Mouse (Mus musculus) v-Abl transformed pro-B cells (cell line): Measurements from ENCODE around the gene Rps2.

Experiments used
- in situ Hi-C, 2 experiments: fragments of 400-800 bp; cut with MboI; formaldehyde crosslinking; loops; one replicate each; pipeline ENCODE4 v1.15.1; 2025; ENCODE audit not compliant: unreplicated experiment in 2 of 2

Rps2 gene

DNA sequence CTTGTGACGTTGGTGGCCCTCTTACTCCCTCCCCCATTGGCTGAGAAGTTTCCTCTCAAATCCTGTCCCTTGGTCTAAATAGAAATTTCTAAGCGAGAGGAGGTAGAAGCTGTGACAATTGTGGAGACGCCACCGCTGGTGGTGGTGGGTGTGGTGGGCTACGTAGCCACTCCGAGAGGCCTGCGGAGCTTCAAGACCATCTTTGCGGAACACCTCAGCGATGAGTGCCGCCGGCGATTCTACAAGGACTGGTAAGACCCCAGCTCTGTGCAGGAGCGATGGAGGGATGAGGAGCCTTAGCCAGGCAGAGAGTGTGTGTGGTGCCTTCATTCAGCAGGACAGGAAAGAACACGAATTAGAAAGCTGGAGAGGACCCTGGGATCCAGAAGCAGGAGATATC, 12.9 kb downstream of the Rps2 start:
- in situ Hi-C loops = loop anchor here in 1 of 2 experiments (10.0 kb wide), 1 partner anchor 634 kb away; the partner anchor contains the start of genes Tpsb2 and Tpsg1

DNA sequence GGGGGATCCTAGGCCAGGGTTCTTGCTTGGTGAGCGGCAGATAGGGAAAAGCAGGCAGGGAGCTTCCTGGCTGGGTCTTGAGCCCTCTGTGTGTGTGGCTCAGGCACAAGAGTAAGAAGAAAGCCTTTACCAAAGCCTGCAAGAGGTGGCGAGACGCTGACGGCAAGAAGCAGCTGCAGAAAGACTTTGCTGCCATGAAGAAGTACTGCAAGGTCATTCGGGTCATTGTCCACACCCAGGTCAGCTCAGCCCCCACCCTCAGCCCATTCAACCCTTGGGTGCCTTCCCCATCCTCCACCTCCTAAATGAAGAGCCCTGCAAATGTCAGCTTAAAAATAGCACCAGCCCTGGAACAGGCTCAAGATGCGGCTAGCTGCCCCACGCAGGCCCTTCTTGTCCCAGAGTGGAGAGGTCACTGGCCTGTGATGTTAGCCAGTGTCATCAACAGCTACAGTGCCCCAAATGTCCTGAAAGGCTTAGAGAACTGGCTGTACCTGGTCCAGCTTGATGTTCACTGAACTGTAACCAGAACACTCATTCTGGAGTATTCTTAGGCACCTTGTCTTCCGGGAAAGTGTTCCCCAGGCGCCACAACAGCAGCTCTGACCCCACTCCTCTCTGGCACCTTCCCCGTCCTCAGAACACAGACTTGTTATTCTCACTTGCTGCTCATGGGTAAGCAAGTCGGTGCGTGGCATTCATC, 14.5 kb downstream of the Rps2 start:
- in situ Hi-C loops = loop anchor here in 1 of 2 experiments (10.0 kb wide), 1 partner anchor 632 kb away; the partner anchor contains the start of genes Tpsb2 and Tpsg1

DNA sequence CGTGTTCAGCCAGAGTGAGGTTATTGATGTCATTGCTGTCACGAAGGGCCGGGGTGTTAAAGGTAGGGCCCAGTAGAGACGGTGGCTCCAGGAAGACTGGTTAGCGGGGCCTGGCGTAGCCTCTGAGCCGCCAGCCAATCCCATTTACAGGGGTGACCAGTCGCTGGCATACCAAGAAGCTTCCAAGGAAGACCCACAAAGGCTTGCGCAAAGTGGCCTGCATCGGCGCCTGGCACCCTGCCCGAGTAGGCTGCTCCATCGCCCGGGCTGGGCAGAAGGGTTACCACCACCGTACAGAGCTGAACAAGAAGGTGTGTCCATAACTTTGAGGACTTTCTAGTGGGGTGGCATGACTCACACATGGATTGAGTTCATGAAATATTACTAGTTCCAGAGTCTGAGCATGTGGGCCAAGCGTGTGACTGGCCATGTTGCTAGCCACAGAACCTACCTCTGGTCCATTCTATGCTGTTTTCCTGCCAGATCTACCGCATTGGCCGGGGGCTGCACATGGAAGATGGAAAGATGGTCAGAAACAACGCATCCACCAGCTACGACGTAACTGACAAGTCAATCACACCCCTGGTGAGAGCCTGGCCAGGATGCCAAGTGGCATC, 15.6 kb downstream of the Rps2 start:
- in situ Hi-C loops = loop anchor here in 1 of 2 experiments (10.0 kb wide), 1 partner anchor 631 kb away; the partner anchor contains the start of genes Tpsb2 and Tpsg1

DNA sequence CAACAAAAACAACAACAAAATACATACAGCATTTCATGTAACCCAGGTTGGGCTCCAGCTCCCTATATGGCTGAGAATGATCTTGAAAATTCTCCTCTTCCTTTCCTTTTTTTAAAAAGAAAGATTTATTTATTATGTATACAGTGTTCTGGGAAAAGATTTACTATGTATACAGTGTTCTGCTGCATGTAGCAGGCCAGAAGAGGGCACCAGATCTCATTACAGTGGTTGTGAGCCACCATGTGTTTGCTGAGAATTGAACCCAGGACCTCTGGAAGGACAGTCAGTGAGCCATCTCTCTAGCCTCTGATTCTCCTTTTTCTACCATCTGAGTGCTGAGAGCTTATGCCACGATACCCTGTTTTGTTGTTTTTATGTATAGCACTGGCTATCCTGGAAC, 16.6 kb downstream of the Rps2 start:
- in situ Hi-C loops = loop anchor here in 1 of 2 experiments (10.0 kb wide), 1 partner anchor 630 kb away; the partner anchor contains the start of genes Tpsb2 and Tpsg1

DNA sequence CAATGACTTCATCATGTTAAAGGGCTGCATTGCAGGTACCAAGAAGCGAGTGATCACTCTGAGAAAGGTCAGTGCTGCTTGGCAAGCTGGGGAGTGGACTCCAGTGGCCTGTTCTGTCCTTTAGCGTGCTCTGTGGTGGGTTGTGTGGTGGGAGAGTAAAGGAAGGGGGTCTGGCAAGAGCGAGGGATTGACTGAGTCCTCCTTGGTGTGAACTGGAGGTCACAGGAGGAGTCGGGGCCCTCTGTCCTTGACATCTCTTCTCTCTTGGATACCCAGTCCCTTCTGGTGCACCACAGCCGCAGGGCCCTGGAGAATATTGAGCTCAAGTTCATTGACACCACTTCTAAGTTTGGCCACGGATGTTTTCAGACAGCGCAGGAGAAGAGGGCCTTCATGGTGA, 17.5 kb downstream of the Rps2 start:
- in situ Hi-C loops = loop anchor here in 1 of 2 experiments (10.0 kb wide), 1 partner anchor 629 kb away; the partner anchor contains the start of genes Tpsb2 and Tpsg1

DNA sequence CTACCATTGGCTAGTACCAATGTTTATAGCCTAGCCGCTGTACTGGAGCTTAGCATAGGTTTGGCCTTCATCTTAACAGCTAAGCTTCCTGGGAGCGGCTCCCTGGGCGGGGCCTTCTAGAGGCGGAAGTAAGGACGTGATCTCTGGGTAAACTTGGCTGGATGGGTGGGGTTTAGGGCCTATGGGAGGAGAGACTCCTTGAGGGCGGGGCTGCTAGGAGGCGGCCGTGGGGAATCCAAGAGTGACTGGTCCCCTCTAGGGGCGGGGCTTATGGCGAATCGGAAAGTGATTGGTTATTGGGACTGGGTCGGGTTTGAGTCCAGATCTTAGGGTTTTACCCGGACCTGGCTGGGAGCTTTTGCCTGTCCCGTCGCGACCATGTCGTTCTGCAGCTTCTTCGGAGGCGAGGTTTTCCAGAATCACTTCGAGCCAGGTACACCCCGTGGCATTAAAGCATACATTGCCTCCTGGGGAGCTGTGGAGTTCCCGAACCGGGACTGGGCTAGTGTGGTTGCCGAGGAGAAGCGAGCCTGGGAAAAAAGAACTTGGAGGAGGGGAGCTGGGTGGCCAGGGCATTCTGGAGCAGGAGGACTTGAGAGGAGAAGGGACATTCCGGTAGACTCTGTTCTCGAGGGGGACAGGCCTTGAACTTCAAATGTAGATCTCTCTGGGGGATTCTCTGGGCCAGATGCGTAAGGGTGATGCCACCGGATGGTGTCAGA, 18.6 kb downstream of the Rps2 start, which contains the start of gene Msrb1:
Gene Msrb1, plus strand, starts transcription at position 313 of the 722 bp plus-strand sequence.
- in situ Hi-C loops = loop anchor here in 1 of 2 experiments (10.0 kb wide), 1 partner anchor 628 kb away; the partner anchor contains the start of genes Tpsb2 and Tpsg1

DNA sequence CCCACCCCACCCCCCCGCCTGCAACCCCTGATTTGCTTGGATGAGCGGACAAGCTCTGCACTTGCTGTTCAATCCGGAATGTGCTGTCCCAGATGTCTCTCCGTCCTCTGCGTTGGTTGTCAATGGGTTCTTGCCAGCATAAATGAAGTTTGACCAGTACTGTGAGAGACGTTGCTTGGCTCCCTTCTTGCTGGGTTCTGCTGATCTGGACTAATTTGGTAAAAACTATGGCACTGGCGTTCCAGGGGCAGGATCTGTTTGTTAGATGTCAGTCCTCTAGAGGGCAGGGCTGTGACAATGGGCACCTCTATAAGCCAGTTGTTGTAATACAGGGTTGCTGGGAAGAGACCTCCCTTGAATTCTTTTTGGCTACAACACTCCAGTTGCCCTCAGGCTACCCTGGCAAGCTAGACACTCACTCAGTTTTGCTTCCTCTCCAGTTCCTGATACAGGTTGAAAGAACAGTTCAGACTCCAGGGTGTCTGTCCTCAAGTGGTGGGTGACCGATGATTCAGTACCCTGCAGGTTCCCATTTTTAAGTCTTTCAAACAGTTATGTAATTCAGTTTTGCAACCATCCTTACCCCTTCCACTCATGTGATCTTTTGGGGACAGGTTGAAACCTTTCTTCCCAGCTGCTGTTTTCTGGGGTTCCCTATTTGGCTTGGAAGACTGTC, 19.4 kb downstream of the Rps2 start:
- in situ Hi-C loops = loop anchor here in 1 of 2 experiments (10.0 kb wide), 1 partner anchor 628 kb away; the partner anchor contains the start of genes Tpsb2 and Tpsg1

DNA sequence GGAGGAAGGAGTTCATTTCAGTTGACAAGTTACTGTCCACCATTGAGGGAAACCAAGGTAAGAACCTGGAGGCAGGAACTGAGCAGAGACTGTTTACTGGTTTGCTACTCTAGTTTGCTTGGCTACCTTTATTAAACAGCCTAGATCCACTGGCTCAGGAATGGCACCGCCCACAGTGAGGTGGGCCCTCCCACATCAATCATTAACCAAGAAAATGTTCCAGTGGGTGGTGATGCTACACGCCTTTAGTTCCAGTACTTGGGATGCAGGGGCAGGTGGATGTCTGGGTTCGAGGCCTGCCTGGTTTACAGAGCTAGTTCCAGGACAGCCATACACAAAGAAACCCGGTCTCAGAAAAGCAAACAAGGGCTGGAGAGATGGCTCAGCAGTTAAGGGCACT, 20.3 kb downstream of the Rps2 start:
- in situ Hi-C loops = loop anchor here in 1 of 2 experiments (10.0 kb wide), 1 partner anchor 627 kb away; the partner anchor contains the start of genes Tpsb2 and Tpsg1

DNA sequence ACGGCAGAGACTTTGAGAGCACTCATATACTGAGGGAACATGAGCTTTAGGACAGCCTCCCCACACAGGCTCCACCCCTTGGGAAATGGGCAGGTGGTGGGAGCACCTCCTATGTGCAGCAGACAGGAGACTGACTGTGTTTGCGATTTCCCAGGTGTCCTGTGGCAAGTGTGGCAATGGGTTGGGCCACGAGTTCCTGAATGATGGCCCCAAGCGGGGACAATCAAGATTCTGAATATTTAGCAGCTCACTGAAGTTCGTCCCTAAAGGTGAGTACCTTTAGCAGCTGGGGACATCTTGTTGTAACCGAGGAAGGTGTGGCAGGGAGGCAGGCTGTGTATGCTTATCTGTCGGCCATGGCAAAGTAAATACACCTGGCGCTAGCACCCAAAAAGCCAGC, 22.0 kb downstream of the Rps2 start:
- in situ Hi-C loops = loop anchor here in 1 of 2 experiments (5.0 to 10.0 kb wide), 3 partner anchors 77 to 625 kb away; partner anchors contain the start of genes Nubp2, Spsb3, Tpsb2 and Tpsg1

DNA sequence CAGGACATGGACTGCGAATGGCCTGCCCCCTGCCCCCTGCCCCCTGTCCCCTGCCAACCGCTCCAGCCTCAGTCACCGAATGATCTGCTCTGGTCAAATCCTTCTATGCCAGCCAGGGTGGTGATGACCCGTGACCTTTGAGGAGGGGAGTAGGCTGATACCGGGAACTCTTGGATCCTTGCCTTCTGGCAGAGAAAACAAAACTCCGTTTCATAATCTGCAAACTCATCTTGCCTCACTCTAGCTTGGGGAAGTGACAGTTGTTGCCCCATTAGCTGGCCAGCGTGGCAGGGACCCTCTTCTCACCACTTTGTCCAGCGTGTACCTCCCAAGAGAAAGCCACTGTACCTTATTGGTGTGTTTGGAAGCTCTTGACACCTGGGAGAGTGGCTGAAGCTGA, 24.4 kb downstream of the Rps2 start:
- in situ Hi-C loops = loop anchor here in 1 of 2 experiments (5.0 kb wide), 2 partner anchors 75 to 145 kb away; partner anchors contain the start of genes Nubp2 and Spsb3

DNA sequence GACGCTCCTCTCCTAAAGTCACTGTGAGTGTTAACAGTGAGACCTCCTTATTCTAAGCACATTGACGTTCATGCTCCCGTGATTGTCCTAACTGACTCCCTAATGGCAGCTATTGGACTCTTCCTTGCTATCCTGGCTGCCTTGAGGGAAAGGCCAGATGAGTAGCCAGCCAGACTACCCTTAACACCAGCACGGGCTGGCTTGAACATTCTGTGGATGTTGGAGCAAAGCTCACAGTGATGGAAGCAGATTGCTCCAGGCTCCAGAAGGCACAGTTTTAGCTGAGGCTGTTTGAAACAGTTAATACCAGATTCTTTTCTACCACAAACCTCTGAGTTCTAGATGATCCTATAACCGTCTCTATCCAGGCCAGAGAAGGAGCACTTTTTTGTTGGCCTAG, 26.0 kb downstream of the Rps2 start:
- in situ Hi-C loops = loop anchor here in 1 of 2 experiments (5.0 kb wide), 2 partner anchors 73 to 143 kb away; partner anchors contain the start of genes Nubp2 and Spsb3

DNA sequence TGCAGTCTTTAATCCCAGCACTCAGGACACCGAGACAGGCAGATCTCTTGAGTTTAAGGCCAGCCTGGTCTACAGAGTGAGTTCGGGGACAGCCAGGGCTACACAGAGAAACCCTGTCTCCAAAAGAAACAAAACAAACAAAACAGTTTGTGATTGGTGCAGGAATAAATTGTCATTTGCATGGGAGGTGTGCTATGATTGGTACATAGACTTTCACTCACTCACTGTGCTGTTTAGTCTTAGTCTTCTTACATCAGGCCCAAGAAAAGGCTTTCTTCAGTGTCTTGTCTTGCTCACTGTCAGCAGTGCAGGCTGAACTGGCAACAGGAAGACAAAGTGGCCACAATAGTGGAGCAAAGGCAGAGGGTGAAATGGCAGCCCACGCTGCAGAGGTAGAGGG, 26.5 kb downstream of the Rps2 start:
- in situ Hi-C loops = loop anchor here in 1 of 2 experiments (5.0 kb wide), 2 partner anchors 73 to 143 kb away; partner anchors contain the start of genes Nubp2 and Spsb3

DNA sequence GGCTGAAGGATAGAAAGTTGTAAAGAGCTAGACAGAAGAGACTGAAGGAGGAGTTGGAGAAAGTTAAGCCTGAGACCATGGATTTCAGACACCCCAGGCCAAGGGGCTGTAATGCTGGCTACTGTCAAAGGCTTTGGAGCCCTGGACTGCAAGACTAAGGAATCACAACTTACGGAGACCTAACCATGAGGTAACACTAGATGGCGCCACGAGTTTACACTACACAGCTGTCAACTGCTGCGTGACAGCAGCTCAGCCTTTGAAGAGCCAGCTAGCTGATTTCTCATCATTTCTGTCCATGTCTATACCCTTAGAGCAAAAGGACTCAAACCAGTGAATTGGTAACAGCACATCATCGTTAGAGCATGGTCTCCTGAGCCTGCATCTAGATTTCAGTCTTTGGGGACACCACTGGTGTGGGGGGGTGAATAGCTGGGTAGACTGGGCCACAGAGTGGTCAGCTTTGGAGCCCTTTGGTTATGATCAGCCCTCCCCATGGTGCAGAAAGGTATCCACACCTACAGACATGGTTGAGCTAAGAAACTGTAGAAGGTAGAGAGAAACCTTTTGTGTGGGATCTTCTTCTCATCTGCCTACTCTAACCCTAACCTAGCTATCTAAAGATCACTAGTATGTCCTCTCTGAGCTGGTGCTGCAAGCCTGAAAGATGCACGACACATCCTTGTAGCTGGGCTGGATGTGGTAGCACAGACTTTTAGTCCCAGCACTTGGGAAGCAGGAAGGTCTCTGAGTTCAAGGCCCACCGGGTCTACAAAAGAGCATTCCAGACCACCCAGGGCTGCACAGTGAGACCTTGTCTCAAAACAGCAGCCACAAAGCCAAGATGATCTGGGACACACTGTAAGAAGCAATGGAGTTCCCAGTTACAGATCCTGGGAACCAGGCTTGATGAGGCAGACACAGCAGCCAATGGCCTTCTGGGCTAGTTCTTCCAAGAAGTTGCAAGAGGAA, 27.9 kb downstream of the Rps2 start:
- in situ Hi-C loops = loop anchor here in 1 of 2 experiments (5.0 kb wide), 1 partner anchor 136 kb away; no protein-coding TSS in a partner anchor

DNA sequence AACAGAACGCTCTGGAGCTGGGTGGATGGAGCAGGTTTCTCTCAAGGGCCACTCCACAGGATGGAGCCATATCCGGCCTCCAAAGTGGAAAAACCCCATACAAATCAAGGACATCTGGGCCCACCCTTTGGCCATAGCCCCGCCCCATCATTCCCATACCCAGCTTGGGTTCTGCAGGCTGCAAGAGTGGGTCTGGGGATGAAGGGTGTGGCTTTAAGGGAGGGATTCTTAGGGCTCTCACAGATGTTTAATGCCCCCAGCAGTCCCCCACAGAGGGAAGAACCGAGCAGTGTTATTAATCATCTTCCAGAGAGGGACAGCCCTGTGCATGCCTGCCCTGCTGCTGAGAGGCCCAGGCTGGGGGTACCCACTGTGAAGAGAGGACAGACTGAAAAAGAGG, 29.1 kb downstream of the Rps2 start:
- in situ Hi-C loops = loop anchor here in 1 of 2 experiments (5.0 kb wide), 1 partner anchor 135 kb away; no protein-coding TSS in a partner anchor

DNA sequence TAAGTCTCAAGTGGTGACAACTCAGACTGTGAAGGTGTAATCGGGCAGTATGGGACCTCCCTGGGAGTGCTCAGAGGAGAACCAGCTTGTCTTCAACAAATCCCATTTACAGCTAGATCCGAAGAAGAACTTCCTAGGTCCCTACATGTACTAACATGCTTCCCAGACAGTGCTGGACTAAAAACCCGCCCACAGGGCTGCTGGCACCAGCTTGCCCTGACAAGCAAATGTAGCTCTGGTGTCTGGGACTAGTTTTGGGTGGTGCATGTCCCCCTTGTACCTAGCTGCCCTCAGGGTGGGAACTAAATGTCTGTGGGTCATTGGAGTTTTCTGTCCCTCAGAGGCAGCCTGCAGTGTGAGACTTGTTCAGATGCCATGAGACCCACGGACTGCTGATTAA, 33.6 kb downstream of the Rps2 start:
- in situ Hi-C loops = no loop called here

DNA sequence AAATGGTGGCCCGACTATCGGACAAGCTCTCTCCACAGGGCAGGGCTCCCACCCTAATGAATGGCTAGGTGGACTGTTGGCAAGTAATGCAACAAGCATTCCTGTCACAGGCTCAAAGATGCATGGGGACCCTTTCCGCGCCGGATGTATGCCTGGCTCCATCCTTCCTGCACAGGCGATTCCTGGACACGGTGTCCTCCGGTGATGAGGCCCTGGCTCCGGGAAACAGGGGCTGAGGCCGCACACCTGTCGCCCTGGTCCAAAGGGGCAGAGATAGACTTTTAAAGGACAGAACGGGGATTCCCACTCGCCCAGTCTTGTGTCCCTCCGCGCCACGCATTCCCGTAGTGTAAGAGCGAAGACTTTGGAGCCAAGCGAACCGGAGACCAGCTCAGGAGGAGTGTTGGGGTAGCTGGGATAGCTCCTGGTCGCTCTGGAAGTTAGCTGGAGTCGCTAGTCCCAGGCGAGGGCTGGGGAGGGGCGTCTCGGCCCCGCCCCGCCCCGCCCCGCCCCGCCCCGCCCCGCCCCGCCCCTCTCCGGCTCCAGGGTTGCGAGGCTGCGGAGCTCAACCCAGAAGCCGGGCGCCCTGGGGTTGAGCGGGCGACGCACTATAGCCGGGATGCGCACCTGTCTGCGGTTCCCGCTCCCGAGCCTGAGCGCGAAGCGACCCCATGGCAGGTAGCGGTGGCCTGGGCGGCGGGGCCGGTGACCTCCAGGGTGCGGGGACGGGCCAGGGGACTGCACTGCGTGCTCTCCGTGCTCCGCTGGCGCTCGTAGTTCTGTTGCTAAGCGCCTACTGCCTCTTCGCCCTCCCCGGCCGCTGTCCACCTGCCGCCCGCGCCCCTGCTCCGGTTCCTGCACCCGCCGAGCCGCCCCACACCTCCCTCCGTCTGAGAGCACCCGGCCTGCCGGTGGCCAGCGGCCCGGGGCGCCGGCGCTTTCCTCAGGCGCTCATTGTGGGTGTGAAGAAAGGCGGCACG, 34.8 kb downstream of the Rps2 start, which contains the start of gene Hs3st6:
Gene Hs3st6, plus strand, starts transcription at position 574 of the 980 bp plus-strand sequence.
- in situ Hi-C loops = no loop called here

DNA sequence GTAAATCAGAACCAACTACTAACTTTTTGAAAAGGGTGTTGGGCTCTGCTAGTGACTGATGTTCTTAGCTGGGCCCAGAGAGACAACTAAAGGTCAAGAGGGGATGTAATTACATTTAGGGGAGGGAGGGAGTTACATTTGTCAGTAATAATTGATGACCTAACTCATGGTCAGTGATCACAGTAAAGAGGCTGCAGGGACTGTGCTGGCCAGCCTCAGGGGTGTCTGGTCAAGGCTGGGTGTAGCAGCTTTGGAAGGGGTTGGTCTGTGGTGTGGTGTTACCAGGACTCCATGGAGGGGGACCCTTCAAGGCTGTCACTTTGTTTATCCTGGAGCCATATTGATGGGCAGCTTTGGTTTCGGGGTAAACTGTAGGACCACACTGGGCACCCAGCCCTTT, 39.5 kb downstream of the Rps2 start:
- in situ Hi-C loops = loop anchor here in 1 of 2 experiments (5.0 kb wide), 1 partner anchor 50 kb away; no protein-coding TSS in a partner anchor
